Mouse (Mus musculus) forelimb bud, embryonic 11.5 days (tissue): ENCODE measurements at regions not wholly inside any gene's neighbourhood (a gene's known extent, or its start where the extent isn't known, plus 50 kb on each side); places are given as distances from the start of the nearest gene placed in this dataset.

Source experiments
- DNase-seq: peaks from one replicate; pipeline ENCODE4 v3.0.0-alpha.2; 2012; ENCODE audit warnings: low read depth, low spot score

DNA sequence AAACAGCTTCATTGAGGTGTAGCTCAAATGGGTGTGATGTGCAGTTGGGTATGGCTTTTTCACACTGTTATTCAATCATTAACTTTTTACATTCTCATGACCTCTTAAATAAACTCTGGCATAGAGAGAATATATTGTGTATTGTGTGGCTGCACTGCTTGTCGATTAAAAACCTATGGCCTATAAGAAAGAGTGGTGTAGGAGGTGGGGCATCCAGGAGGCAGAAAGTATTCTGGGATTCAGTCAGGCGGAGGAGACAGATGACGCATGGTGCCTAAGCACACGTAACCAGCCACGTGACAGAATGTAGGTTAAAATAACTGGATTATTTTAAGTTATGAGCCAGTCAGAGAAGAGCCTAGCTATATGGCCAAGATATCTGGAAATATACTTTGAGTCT, 78.2 kb upstream of the Slc16a7 start:
- DNase-seq: no peak

DNA sequence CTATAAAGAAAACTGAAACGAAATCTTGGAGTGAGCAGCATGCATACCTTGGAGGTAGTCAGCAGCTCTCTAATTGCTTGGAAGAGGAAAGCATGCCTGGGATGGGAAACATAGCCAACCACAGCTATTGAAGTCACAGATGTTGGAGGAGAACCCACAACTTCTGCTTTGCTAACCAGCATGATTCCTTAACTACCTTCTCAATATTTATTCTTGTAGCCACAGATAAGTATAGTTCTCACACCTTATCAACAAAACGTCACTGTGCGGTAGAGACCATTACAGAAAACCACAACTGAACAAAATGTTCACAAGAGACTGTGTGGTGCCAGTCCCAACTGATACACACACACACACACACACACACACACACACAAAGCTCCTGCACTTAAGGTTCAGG, 99.1 kb upstream of the Slc16a7 start:
- DNase-seq: no peak

DNA sequence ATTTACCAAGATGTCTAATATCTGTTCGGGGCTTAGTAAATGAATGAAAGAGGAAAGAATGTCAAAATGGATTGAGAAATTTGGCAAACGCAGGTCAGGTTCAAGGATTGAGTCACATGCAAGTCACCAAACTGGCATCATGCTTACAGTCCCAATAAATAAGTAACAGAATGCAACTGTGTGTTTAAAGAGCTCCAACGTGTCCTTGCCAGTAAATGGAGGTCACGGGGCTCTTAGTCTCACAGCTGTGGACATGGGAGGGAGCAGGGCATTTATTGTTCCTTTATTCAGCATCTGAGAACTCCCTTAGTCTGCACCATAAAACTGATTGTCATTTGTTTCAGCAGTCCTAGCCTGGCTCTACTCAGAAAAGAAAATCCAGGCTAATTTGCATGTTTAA, 101.1 kb upstream of the Slc16a7 start:
- no peak for DNase-seq

DNA sequence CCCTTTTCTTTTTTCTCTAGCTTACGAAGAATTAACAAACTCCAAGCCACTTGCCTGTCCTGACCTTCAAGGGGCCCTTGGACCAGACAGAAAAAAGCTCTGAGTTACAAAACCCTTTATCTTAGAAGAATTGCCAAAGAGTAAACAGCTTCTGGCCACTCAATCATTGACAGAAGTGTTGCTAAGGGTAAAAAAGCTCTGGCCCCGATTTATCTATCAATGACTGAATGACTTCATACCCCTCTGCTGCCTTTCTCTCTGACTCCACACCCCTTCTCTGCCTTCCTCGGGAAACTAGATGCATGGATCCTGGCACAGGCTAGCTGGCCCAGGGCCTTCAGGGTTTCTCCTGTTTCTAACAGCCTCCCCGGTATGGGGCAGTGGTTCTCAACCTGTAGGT, 105.2 kb upstream of the Slc16a7 start:
- no peak for DNase-seq

DNA sequence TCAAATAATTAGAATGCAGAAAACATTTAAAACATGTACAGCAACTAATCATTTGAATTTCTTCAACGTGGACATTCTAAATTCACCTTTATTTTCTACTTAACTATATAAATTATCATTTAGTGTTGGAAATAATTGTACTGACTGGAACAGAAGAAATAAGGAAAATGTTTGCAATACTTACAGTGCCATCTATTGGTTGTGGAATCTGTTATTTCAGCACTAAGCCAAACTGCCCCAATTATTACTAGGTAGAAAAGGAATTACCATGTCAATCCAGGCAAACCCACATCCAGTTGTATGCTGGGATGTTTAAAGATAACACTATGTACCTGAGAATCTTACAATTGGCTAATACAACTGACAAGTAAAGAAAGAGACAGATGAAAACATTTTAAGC, 109.1 kb upstream of the Slc16a7 start:
- DNase-seq: no peak

DNA sequence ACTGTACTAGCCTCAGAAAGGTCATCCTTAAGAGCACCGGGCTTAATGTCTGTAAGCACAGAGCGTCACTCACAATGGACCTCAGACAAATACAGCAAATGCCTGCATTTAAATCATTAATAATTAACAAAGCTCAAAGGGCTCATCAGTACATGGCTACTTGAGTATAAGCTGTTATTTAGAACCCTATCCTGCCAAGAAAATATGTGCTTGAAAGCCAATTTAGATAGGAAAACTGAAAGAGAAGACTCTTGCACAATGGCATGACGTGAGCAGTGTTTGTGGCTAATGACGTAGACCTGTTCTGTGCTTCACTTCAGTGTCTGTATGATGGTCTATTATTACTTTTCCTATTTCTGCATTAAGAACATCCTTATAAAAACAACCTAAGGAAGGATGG, 111.1 kb upstream of the Slc16a7 start:
- no peak for DNase-seq

DNA sequence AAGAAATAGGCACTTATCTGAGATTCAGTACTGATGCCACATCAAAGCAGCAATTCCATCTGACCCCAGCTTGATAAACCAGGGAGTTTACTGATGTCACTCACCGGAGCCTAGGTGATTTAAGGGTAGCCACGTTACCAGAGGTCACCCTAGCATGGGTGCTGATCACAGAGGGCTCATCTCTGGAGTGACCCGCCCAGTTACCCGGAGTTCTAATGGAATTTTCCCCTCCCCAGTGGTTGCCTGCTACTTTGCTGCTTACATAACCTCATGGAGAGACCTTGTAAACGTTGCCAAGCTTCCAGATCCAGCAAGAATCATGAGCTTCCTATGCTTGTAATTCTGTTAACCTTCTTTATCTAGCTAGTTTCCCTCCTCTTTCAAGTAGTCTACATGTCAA, 125.8 kb upstream of the Slc16a7 start:
- no peak for DNase-seq

DNA sequence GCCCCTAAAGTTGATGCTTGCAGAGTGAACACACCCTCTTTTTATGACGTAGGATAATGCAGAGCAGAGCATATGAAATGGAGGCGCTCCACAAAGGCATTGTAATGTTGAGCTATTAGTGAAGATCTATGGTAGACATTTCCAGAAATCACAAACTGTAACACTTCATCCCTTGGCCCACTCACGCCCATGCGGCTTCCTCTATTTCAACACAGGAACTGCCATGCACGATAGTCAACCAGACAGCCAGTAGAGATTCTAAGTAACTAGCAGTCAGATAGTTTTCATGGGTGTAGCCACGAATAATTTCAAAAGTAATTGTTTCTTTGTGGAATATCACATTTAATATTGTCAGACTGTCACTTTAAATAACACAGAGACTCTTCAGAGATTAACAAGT, 141.6 kb upstream of the Slc16a7 start:
- no peak for DNase-seq

DNA sequence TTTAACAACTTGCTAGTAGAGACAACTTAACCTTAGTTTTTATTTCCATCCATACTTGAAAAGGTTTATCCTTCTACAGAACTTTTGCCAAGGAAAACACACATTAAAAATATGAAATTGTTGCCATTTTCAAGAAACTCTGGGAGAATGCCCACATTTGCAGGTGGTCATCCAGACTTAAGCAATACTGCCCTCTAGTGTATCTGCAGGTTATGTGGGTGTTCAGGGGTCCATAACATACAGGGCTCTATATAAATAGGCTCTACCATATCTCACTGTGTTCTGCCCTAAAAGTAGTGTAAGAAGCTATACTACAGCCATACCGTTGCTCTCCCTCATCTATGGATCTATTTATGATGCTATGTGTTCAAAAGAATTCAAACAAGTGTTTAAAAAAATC, 149.1 kb upstream of the Slc16a7 start:
- peak; percentile 63 for DNase-seq

DNA sequence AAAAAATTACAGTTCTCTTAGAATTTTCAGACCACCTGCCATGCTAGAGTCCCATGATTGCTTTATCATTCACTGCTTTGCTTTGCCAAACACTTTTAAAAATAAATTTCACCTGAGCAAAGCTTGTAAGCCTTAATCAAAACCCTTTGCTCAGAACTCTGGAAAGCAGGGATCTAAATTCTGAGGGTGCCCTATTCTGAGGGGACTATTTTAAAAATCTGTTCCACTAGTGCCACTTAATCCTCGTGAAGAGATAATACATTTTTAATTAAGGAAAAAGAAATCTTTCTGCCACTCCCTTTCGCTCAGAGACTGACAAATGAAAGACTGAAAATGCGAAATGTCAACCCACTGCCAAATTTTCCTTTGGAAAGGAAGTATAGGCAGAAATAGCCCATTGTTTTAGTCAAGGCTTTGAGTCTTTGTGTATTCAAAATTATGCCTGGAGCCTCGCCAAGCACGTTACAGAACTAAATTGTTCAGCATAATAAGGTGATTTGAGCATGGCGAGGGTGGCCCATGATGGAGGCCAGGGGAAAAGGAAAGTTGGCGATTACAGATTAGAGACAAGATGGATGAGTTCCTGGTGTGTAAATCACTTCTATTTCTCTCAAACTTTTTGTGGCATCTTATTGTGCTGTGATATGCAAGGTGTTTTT, 197.4 kb upstream of the Slc16a7 start:
- DNase-seq: no peak

DNA sequence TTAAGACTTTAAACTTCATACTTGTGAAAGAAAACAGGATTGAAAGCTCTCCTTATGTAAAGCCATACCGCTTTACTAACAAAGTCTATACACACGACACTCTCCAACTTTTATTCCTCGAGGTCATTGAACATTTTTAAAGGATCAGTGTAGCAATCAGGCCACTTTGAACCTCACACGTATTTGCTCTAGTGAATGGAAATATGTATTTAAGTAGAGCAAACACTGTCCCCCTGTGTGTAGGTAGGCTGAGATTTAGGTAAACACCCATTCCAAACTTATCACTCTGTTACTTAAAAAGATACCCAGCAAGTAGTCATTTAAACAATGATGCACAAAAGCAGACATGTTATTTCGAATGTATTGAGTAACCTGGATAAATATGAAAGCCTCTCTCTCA, 203.7 kb upstream of the Slc16a7 start:
- no peak for DNase-seq

DNA sequence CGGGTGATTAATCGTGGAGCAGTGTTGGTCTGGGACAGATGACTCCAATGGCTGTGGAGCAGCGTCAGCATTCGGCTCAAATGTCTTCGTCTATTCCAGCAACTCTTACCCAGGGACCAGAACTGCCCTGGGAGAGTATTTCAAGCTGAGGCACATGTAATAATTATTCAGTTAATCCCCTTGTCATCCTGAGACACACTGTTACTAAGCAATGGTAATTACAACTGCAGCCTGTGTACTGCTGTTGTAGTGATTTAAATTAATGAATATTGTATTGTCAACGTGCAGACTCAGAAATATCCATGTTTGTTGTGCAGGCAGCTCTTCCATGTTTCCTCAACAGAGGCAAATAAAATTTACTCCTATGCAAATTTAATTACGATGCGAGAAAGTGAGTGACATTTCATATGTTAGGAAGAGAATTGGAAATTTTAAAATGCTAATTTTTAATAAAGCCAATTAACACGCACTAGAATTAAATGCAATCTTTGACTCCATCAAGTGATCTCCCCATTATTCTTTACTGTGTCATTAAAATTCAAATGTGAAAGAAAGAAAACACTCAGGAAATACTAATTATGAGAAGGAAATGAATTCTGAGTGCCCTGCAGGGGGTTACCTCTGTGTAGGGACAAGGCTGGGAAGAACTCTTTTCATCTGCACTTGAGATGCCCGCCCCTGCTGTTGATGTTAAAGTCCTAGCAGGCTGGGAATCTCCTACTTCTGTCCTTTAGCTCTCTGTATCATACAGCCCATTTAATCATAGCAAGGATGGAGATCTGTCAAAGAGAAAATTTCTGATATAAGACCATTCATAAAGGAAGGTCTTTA, 218.7 kb upstream of the Slc16a7 start:
- DNase-seq: no peak

DNA sequence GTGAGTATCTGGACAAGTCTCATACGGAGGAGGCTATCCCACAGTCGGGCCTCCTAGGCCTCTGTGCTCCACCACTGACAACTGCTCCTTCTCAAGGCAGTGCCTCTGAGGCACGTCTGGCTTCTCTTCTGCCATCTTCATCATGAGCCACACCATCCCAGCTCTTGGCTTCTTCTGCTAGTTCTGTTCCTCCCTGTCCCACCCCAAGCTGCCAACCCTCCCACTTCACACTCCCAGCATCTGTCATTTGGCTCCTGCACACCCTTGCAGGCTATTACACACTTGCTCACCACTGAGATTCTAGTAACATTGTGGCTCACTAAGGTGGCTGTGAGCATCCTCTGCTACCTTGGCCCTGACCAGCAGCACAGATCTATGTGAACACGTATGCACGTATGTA, 221.1 kb upstream of the Slc16a7 start:
- DNase-seq: no peak

DNA sequence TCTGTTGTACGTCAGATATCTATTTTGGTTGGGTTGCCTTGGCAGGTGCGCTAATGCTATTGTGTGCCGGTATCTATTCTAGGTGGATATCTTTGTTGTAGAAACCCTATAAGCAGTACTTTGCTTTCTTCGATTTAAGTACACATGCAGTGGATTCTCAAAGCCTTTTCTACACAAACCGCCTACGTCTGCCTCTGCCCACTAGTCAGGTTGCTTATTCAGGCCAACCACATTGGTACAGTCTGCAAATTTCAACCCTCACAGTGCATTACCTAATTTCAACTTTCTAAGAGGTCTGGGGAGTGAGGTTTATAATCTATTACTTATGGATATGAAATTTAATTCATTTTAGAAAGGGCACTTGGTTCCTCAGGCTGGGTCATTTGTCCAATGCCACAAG, 223.5 kb upstream of the Slc16a7 start:
- DNase-seq: no peak

DNA sequence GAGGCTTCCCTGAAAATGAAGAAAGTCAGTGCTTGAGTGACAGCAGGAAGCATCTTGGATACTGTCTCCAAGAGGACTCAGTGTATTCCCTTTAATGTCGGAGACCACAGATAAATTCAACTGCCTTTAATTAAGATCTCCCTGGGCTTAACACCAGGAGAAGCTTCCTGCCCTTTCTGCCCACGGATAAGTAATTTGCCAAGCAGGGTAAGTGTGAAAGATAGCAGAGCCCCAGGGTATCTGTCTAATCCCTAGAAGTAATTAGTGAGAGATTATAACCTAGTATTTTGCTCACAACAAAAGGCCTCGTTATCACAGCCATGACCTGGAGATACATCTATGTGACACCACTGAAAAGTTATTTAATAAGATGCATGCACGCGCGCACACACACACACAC, 232.1 kb upstream of the Slc16a7 start:
- no peak for DNase-seq

DNA sequence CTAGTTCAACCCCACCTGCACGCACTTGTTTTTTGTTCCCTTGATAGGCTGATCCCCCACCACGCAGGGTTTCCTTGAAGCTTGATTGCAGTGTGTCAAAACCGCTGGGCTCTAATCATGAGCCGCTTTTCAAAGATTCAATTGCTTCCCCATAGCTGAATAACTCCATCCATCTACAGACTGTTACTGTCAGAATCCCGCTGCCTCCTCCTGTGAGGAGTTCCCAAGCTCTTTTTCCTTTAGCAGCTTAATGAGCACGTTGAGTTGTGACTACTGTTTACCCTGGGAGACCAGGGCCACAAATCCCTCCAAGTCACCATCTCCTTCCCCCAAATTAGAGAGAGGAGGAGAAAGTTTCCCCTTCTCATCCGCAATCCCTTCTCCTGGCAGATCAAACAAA, 234.6 kb upstream of the Slc16a7 start:
- no peak for DNase-seq

DNA sequence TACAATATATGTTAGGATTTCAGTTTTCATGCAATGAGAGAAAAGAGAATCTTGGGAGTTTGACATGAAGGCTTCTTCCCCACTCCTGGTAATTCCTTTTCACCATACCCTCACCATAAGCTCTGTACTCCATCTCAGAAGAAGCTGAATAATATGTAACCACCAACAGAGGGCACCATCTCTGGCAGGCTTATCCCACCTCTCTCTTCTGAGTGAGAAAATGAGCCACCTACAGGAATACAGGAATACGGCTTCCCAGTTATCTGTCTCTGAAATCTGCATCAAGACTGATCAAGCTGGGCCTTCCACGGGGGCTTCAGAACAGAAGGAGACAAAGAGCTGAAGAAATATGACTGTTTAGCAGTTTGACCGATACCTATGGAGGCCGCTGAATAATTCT, 278.6 kb upstream of the Slc16a7 start:
- no peak for DNase-seq

DNA sequence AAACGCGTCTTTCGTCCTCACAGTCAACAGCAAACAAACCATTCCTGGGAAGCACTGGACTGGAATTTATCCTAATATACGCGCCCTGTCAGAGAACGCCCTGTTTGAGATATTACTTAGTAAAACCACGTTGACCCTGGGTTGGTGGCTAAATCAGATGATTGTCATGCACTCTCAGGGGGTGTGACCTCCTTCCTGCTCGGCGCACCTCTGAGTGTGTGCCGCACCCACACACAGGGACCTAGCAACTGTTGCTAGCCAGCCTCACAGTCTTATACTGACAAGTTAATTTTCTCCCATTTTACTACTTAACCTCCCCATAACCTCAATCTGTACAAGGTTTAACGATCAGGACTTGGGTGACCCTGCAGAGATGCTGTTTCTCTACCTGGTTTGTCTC, 284.4 kb upstream of the Slc16a7 start:
- peak; percentile 16 for DNase-seq

DNA sequence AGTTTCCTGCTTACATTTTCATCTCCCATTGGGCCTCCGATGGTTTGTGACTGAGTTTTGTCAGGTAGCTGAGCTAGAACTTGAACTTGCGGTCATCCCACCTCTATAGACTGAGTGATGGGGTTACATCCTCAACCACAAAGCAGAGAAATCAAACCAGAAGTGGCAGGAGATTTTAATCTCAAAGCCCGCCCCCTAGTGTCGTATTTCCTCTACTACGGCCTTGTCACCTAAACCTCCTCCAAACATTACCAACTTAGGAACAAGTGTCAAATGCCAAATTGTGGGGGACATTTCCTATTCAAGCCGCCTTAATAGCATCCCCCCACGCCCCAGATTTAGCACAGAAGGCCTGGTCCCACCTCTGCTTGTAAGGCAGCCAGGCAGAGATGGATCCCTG, 286.3 kb upstream of the Lrig3 start:
- no peak for DNase-seq

DNA sequence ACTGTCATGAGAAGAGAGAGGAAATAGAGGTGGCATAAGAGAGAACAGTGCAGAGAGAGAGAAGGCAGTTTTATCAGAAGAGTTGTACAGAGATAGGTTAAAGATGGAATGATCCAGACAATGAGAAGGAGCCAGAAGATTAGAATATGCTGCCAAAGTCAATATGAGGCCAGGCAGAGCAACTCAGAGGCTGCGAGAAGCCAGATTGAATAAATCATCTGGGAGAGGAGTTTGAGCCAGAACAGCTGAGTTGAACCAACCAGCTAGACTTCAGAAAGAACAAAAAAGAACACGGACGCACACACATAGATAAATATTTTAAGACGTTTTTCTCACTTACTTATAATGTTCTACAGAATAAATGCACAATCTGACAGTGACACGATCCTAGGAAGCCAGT, 280.8 kb upstream of the Lrig3 start:
- DNase-seq: no peak

DNA sequence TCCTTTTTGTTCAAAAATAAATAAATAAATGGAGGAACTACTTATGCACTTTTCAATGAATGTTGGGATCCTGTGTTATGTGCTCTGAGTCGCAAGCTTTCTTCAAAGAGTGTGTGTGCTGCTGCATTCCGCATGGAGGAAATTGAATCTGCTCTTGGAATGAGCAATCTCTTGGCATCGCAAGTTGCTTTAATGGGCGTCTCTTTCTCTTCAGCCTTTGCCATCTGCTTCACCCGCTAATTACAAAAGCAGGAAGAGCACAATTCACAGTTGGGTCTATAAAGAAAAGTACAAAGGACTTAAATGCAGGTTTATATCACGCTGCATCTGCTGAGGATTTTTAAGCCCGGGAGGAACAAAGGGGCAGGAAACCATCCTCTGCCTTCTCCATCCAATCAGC, 272.5 kb upstream of the Lrig3 start:
- no peak for DNase-seq

DNA sequence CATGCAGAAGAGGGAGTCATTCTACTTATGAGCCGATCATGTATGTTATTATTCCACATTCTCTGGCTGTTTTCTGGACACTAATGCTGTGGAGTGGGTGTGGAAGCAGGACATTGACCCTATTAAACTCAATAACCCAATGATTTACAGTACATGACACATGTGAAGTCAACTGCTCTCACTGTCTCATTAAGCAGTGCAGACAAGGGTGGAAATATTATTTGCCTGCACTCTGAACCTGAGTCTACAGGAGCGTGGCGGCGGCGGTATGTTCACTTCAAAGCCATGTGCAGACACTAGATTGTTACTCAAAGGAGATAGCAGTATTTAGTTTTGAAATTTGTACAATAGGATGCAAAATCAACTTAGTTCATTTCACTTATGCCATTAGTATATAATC, 269.8 kb upstream of the Lrig3 start:
- DNase-seq: no peak

DNA sequence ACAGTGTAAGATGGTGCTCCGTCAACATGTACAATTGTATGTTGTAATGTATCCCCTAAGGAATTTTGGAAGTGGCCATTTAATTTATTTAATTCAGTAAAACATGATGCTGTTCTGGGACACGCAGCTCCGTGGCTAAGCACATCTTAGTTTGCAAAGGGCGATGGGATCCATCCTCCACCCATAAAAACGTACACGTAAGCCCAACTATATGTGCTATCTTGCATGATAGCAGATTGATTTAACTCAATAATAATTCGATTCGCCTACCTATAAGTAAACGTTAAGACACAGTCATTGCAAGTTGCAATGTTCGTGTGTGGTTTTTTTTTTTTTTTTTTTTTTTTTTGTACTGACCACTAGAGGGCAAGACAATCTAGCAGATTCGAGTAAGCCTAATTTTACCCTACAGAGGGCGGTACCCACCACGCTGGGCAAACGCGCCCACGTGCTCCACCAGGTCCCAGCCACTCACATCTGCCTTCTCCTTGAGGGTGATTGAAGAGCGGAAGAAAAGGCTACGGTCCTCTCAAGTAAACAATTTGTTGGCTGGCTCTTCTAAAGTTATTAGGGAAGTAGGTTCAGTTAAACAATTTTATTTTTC, 240.8 kb upstream of the Lrig3 start:
- DNase-seq: peak; percentile 87
